Mouse (Mus musculus) layer of hippocampus, postnatal 25 days (tissue): ENCODE measurements around the gene Ptprb. TPM values are rescaled to one million over a fixed set of nuclear protein-coding genes. Genes with fewer than 3 reads are reported as not detected.

Source experiments
- DNase-seq, 2 experiments: peaks; one replicate each; pipeline ENCODE4 v3.0.0; 2022; ENCODE audit warnings: mixed read lengths in 2 of 2, low spot score in 1 of 2; ENCODE audit errors: extremely low spot score in 1 of 2
- total RNA-seq, 2 experiments: library from RNA; stranded (reverse); gene quantifications; 2 replicates each; pipeline ENCODE4 v1.2.3; 2021

Gene Ptprb
- total RNA-seq, 2 experiments from 2014 or later, result 15.5 to 19.9 TPM

DNA sequence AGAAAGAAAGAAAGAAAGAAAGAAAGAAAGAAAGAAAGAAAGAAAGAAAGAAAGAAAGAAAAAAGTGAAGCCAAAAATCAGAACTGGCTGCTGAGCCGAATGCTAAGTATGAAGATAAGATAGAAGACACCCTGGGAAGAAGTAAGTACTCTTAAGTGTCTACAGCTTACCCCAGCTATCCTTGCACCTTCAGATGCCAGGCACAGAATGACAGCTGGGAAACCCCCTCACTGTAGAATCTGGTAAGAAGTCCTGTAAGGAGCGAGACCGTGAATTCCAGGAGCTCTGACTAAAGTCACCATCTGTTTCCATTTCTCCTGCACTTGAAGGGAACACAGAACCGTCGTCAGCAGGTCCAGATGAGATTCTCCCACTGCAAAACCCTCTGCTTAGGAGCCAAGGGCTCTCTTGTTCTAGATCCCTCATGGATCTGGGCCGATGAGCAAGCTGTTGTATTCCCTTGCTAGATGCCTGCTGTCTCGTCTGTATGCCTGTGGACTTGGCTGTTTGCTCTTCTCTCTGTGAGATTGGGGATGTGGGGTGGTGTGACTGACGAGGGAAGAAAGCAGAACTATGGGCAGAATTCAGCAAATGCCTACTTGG, 15.9 kb downstream of the Ptprb start:
- DNase-seq, result peak in 1 of 2 experiments; percentile 11

DNA sequence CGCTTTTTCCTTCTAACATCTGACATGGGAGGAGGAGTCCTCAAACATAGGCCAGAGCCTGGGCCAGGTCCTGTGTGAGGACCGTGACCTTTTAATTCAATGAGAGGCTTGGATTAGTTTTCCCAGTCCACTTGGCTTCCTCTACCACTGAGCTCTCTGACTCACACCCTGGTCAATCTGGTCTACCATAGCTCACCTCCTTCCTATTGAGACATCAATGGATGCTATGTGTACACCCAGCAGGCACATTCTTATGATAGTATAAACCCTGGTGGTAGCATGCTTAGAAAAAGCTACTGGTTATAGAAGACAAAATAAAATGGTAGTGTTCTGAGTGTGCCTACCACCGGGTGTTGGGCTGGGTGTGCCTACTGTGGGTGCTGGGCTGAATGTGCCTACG, 21.1 kb downstream of the Ptprb start:
- no peak for DNase-seq

DNA sequence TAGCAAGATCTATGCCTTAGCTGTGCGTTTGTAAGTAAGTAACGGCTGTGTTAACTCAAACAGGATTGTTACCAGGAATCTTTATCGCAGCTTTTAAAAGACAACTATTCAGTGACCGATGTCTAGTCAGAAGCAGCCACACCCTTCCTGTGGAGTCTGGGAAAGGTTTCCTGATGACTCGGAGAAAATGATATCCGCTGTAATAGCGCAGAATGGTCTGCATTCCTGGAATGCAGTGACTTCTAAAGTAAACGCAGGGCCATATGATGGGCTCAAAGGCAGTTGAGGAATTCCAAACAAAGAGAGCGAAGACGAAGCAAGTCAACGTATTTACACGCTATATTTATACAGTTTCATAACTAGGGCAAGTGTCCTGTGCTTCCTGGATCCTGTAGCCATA, 22.5 kb downstream of the Ptprb start:
- DNase-seq, result no peak

DNA sequence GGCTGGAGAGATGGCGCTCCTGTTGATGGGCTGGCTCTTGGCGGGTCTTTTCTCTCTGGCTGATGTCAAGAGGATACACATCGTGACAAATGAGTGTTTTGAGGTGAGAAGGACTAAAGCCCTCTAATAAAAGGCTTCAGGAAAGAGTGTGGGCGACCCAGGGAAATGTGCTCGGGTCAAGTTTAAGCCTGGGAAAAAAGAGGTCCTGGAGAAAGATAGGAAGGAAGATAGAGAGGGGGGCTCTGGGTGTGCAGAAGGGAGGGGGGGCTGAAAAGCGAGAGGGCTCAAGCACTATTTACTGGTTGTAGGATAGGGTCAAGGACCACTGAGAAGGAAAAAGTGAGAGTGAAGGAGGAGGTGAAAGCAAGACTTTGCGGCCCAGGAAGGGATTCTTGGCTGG, 25.5 kb downstream of the Ptprb start:
- DNase-seq, result no peak

DNA sequence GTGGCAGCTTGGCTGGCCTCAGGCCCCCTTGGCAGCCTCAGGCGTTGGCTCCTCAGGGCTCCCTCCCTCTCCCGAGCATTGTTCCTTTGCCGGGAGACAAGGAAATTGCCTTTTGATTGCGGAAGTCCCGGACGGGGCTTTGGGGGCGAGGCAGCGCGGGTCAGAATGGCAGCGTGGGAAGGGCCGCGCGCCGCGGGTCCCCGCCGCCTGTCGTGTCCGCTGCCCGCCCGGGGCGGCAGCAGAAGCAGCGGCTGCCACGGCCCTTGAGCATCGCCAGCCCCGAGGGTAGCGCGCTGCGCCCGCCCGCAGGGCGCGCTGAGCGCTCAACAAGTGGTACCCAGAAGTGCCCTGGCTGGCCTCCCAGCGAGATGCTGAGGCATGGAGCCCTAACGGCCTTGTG, 25.9 kb downstream of the Ptprb start:
- peak in 1 of 2 experiments; percentile 10 for DNase-seq

DNA sequence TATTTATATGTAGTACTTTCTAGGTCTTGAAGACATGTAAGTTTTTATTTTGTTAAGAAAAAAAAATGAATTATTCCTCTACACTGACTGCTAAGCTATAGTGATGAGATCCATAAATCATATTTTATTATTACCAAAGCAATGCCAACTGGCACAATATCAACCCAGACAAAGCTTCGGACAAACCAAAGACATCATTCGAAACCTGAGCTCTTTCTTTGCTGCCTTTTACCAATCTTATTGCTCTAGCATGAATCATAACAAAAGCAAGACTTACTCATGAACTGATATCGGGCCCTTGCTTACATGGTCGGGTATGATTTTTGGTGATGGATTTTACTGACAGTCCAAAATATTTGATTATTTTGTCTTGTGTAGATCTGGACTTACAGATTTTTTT, 29.0 kb downstream of the Ptprb start:
- DNase-seq, result no peak

DNA sequence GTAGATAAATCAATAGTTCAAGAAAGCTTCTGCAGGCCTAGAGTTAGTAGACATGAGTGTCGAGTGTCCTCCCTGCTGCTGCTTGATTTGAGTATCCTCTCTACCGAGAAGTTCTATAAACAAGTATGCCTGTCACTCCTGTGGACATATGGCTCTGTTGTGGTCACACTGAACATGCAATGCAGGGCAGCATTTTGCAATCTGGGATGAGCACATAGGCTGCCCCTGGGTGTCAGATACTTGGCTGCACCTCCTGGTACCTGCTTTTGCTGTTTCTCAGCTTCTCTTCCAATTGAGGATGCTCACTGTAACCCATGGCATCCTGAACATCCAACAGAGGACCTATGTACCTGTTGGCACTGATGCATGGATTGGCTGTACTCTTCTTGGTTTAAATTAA, 34.1 kb downstream of the Ptprb start:
- no peak for DNase-seq

DNA sequence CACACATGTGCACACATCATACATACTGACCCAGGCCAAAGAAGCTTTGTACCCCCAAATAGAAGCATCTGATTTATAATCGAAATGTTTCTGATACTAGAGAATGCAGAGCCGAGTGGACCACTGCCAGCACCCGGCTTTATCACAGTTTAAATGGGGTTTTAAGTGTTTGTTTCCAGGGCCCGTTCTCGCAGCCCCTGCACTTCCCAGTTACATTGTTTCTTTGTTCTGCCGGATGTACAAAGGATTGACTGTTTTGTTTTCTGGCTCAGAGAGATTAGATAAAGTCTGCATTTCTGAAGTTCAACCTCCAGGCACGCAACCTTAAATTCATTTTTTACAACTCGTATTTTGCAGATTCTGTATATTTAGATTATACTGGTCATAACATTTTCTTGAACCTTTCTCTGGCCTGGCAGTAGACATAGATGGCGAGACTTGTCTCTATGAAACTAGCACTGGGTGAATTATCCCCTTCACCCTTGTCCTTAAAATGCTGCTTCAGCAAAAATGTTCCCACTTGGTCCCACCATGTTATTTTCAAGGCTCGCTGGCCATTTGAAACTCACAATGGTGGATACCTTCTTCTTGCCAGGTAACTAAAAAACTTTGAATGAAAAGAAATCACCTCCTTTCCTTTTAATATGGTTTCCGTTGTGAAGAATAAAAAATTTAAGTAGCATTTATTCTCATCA, 35.3 kb downstream of the Ptprb start:
- no peak for DNase-seq

DNA sequence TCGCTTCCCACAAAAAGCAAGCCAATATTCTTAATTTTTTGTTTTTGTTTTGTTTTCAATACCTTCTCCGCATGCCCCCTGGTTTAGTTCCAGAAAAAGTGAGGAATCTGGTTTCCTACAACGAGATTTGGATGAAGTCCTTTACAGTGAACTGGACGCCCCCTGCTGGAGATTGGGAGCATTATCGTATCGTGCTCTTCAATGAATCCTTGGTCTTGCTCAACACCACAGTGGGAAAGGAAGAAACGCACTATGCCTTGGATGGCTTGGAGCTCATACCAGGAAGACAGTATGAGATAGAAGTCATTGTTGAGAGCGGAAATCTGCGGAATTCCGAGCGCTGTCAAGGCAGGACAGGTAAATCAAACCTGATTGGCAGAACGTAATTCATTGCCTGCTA, 43.9 kb downstream of the Ptprb start:
- DNase-seq, result peak; percentile 69 to 84

DNA sequence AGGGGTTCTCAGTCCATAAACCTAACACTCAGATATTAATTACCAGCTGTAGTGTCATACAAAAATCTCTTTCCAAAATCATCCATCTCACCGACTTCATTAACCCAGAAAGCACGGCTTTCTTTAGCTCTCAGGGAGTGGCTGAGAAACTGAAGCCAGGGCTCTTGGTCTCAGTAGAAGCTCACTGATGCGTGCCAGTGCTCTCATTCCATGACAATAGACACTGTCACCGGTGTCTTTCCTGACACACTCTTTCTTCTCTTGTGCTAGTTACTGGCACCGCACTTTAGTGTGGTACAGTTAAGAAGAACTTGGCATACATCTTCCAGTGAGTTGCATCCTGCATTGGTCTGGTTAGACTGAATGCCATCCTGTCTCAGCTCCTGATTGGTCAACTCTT, 53.8 kb downstream of the Ptprb start:
- DNase-seq, result no peak

DNA sequence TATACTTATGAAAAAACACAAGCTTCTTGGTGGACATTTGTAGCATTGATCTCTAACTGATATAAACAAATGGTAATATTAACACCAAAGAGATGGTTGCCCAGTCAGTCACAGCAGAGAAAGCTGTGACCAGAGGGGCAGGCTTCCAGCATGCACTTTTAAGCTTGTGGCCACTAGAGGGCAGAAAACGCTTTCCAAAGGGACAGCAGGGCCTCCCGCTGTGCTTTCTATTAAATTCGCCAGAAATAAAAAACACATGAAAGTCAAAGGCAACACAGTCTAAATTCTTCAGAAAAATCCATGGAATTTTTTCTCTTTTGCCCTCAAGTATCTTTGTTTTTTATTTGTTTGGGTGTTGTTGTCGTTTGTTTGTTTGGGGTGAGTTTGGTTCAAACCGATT, 55.1 kb downstream of the Ptprb start:
- peak; percentile 46 to 76 for DNase-seq

DNA sequence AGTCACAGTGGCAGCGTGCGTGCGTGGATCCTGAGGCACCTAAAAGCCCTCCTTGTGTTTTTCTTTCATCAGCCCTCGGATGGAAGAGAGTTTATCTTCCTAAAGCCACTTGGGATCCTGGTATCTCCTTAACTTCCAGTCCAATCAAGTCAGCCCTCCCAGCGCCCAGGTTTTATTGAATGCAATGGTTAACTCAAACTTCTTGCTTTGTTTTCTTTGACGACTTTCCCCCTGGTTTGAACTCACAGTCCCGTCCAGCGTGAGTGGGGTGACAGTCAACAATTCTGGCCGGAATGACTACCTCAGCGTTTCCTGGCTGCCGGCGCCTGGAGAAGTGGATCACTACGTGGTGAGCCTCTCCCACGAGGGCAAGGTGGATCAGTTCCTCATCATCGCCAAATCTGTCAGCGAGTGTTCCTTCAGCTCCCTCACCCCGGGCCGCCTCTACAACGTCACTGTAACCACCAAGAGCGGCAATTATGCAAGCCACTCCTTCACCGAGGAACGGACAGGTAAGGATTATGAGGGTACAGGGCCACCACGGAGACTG, 55.7 kb downstream of the Ptprb start:
- no peak for DNase-seq

DNA sequence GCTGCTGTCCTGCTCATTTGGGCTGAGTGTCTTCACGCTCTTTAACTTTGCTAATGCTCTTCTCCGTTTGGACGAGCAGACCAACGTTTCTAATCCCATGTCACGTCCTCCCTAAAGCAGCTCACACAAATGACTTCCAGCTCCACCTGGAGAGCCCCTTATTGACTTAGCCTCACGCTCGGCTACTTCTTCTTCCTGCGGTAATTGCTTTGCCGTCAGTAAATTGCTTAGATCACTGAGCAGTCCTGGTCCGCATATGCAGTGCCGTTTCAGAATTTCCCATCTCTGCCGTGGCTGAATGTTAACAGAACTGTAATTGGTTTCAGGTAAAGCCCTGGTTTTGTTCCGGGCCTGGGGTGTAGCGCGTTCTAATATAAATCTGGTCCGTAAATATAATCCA, 58.3 kb downstream of the Ptprb start:
- no peak for DNase-seq

DNA sequence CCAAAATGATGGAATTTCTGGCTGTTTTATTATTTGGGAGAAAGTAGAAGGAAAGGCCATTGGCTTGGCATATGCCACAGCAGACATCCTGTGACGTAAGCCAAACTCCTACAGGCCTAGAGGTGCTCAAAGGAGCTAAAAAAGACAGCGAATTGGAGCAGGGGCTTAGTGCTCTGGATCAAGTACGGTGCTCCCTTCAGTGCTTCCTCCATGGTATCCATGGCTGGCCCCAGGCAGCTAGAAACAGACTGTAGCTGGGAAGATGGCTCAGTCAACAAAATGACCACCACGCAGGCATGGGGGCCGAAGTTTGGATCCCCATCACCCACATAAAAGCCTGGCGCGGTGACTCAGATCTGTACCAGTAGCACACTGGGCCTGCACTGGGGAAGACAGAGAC, 58.8 kb downstream of the Ptprb start:
- DNase-seq, result no peak

DNA sequence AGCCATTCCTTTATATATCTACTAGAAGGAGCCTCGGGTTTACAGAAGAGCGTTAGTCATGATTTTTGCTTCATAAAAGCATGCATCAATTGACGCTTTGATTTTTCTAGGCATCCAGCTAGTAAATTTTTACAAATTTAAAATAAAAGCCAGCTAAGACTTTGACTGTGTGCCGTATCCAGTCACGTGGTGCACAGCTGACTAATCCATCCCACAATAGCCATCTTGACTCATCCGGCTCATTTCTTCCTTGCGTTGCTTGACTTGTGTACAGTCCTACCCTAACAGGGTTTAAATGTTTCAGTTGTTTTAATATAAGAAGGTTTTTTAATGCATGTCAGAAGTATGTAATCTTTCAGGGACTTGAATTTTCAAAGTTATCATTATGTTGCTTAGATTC, 60.0 kb downstream of the Ptprb start:
- DNase-seq, result no peak

DNA sequence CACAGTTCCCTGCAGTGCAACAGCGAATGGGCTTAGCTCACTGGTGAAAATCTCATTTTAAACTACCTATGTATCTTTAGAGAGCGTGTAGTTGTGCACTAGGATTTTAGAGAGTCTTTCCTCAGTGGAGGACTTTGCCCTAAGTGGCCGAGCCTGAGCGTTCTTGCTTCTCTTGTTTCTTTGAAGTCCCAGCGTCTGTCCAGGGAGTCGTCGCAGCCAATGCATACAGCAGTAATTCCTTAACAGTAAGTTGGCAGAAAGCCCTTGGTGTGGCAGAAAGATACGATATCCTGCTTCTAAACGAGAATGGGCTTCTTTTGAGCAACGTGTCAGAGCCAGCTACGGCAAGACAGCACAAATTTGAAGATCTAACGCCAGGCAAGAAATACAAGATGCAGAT, 65.9 kb downstream of the Ptprb start:
- DNase-seq, result no peak

DNA sequence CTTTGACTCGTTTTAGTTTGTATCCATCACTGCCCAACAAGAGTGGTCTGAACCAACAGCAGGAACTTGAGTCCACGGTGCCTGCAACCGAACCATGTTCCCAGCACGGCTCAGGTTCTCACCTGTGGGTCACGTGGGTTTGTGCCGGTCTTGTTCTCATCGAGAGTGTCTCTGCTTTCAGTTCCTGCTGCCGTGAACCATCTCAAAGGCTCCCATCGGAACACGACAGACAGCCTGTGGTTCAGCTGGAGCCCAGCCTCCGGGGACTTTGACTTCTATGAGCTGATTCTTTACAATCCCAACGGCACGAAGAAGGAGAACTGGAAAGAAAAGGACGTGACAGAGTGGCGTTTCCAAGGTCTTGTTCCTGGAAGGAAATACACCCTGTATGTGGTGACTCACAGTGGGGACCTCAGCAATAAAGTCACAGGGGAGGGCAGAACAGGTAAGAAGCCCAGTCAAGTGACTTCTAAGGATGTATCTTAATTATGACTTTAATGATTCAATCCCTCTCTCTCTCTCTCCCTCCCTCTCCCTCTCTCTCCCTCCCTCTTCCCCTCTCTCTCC, 71.4 kb downstream of the Ptprb start:
- no peak for DNase-seq

DNA sequence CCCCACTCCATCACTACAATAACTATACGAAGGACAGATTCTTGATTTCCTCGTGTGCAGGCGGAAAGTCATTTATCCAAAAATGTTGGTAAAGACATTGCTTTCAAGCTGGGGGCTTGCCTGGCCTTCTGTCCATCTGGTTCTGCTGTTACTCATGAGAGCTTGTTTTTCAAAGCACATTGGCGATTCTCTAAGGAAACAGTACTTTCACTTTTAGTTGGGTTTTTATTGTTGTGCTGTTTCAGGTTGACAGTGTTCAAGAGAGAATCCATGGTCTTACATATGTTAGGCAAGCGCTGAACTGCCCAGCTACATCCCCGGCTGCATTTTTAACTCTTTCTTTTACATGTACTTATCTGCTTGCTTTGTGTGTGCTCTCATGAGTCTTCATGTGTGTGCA, 73.7 kb downstream of the Ptprb start:
- no peak for DNase-seq

DNA sequence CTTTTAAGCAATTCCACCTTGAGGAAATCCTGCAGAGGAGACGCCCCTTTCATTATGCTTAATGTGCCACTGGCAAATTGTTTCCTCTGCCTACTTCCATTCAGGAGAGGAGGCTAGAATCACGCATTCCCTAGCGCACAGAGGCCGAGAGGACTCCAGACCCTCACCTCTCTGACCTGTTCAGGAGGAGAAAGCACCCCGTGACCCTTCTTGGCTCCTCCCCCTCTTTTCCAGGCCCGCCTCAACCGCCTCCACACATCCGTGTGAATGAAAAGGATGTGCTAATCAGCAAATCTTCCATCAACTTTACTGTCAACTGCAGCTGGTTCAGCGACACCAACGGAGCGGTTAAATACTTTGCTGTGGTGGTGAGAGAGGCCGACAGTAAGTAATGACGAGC, 75.2 kb downstream of the Ptprb start:
- no peak for DNase-seq

DNA sequence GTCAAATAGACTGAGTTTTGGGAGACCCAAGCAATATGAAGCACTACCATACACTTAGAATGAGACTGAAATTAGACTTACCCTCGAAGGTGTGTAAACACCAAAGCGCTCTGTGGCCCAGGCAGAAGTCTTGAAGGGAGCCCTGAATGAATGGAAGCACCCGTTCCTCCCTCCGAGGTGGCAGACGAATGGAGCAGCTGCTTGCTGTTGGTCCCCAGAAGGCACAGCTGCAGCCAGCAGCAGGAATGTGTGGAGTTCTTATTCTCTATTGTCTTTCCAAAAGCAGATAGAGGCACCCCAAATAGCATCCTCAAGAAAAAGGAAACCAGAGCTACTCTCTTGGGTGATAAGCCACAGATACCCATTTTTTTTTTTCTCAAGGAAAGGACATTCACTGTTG, 79.0 kb downstream of the Ptprb start:
- no peak for DNase-seq

DNA sequence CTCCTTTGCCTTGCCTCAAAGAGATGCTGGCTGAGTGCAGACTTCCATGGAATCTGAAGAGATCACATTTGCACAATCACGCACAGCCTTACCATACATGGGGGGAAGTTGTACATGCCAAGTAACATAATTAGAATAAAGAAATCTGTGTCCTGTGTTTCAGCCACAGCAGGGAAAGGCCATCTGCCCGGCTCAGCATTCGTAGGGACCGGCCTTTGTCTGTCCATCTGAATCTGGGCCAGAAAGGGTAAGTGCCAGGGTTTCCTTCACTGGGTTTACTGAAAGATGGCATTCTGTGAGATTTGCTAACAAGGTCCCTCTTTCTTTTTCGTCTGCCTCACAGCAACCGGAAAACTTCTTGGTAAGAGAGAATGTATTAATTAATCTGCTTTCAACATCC, 86.9 kb downstream of the Ptprb start:
- peak in 1 of 2 experiments; percentile 27 for DNase-seq

DNA sequence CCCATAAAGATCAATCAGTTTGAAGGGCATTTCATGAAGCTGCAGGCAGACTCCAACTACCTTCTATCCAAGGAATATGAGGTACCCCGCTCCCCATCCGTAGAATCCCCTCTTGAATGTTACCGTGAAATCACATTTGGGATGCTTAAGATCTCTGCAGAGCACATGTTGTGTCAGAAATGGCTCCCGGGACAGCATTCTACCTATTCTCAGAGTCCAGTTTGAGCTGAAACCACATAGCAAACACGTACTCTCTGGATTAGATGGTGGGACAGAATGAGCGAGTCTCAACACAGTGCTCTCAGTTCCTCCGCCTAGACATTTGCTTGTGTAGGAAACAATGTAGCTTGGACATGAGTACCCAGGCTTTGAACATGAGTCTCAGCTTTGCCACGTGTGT, 87.3 kb downstream of the Ptprb start:
- no peak for DNase-seq
